Mouse (Mus musculus) neural tube, embryonic 11.5 days (tissue): ENCODE data around the gene Gm11492. TPM values are rescaled to one million over a fixed set of nuclear protein-coding genes. Genes with fewer than 3 reads are reported as not detected.

ENCODE experiments used
- ATAC-seq: fragments of 200-750 bp; cut with Nextera tagmentation; 2 replicates; pipeline ENCODE4 v1.8.0; 2017; ENCODE audit warnings: moderate number of reproducible peaks, mild to moderate bottlenecking, moderate TSS enrichment, moderate library complexity; ENCODE audit not compliant: insufficient read depth, low FRiP score, low TSS enrichment
- DNase-seq: peaks from one replicate; pipeline ENCODE4 v3.0.0-alpha.2; 2015; ENCODE audit warnings: low spot score
- H3K27ac ChIP-seq: fragments of 300-500 bp; sonication (generic); 2 replicates; pipeline ENCODE4 v1.5.1; 2014; ENCODE audit warnings: low read depth, mild to moderate bottlenecking, low read length
- H3K27me3 ChIP-seq: fragments of 300-500 bp; sonication (generic); 2 replicates; pipeline ENCODE4 v1.6.1; 2014; ENCODE audit warnings: mild to moderate bottlenecking, low read length, mixed read lengths; ENCODE audit not compliant: control insufficient read depth, insufficient read depth
- H3K36me3 ChIP-seq: fragments of 300-500 bp; sonication (generic); 2 replicates; pipeline ENCODE4 v1.6.1; 2014; ENCODE audit warnings: mild to moderate bottlenecking, low read length, moderate library complexity, mixed read lengths; ENCODE audit not compliant: control insufficient read depth, insufficient read depth
- H3K4me1 ChIP-seq: fragments of 300-500 bp; sonication (generic); 2 replicates; pipeline ENCODE4 v1.6.1; 2014; ENCODE audit warnings: low read length, mixed read lengths; ENCODE audit not compliant: control insufficient read depth, insufficient read depth
- H3K4me2 ChIP-seq: fragments of 300-500 bp; sonication (generic); 2 replicates; pipeline ENCODE4 v1.6.1; 2014; ENCODE audit warnings: low read depth, mild to moderate bottlenecking, moderate library complexity
- H3K4me3 ChIP-seq: fragments of 300-500 bp; sonication (generic); 2 replicates; pipeline ENCODE4 v1.5.1; 2014; ENCODE audit warnings: low read depth, low read length
- H3K9ac ChIP-seq: fragments of 300-500 bp; sonication (generic); 2 replicates; pipeline ENCODE4 v1.6.1; 2014; ENCODE audit warnings: mild to moderate bottlenecking, low read length
- H3K9me3 ChIP-seq: fragments of 300-500 bp; sonication (generic); 2 replicates; pipeline ENCODE4 v1.6.1; 2016; ENCODE audit warnings: low read length; ENCODE audit not compliant: control insufficient read depth
- WGBS: fragments of 180-500 bp; shearing (Covaris S2); extraction: QIAGEN DNeasy Blood & Tissue Kit; methylation state at CpG from one replicate; pipeline ENCODE4 v1.1.7; 2014; 5-methylcytosine and 5-hydroxymethylcytosine counted together
- polyA plus RNA-seq: library from polyadenylated mRNA; unstranded; fragments of >200 nt; fragmentation: Nextera tagmentation; extraction: Ambion mirVana; gene quantifications from 2 replicates; pipeline ENCODE4 v1.2.1, GENCODE M21; 2014

The Gm11492 gene
- polyA plus RNA-seq, 1 experiment from 2014 or later: not detected

- Histone ChIP-seq H3K36me3 (no peaks in the 10 kb centered on the region), H3K4me3 (no peak overlapping the region), H3K4me2 (no peak overlapping the region), H3K27me3 (no peaks in the 10 kb centered on the region), H3K9me3 (no peaks in the 10 kb centered on the region), H3K27ac (no peak overlapping the region), H3K4me1 (peaks cover 4% of the 10 kb centered on the region), H3K9ac (no peak overlapping the region)
- no peak for ATAC-seq
- WGBS: 79% methylated on average over 21 of the region's 21 CpGs
- no peak for DNase-seq
Measured at GRCm38 (mm10) chr11:87574520-87575180, 8.2 kb downstream of the Gm11492 start.

GRCm38 (mm10) chr11:87577601-87578248, 11.3 kb downstream of the Gm11492 start:
- Histone ChIP-seq H3K4me2 (peak overlapping the region; percentile 96), H3K27me3 (no peaks in the 10 kb centered on the region), H3K9ac (no peak overlapping the region; the same call in 1 of the 2 replicates), H3K27ac (no peak overlapping the region), H3K9me3 (no peaks in the 10 kb centered on the region), H3K4me3 (peak overlapping the region; percentile 51), H3K36me3 (no peaks in the 10 kb centered on the region), H3K4me1 (peaks cover 4% of the 10 kb centered on the region)
- DNase-seq (no peak), ATAC-seq (no peak)
- 20% methylated on average over 6 of the region's 6 CpGs for WGBS

DNA sequence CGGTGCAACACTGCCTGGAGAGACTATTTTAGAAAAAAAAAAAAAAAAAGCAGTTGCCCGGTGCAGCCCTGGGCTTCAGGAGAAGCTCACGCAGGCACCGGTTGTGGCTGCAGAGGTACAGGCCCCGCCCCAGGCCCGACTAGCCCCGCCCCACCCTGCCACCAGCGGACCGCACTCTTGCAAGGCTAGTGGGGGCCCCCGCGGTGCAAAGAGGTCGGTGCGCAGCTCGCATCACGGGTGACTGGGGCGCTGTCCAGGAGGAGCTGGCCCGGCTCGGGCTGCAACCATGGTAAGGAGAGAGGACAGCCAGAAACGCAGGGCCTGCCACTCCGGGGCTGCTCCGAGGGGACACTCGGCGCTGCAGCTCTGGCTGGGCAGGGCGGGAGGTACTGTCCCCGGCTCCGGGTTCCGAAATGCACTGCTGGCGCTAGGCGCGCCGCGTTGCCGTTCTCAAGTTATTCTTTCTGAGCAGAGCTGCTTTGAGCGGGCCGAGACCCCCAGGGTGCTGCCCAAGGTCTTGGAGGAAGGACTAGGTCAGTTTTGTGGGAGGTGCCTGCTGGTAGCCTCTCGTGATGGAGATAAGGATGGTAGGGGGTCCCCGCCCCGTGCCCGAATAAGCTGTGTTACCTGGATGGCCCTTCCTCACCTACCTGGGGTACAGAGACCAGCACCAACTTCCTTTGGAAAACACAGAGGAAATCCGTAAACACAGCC, 12.0 kb downstream of the Gm11492 start:
- ATAC-seq: peak; percentile 72
- peak; percentile 57 for DNase-seq
- peak overlapping the region; percentile 51 for H3K4me3 ChIP-seq
- H3K36me3 ChIP-seq: no peaks in the 10 kb centered on the region
- H3K4me1 ChIP-seq: peaks cover 4% of the 10 kb centered on the region
- no peaks in the 10 kb centered on the region for H3K27me3 ChIP-seq
- under 1% methylated on average over 40 of the region's 40 CpGs for WGBS
- peak overlapping the region; percentile 67 for H3K9ac ChIP-seq
- peak overlapping the region; percentile 96 for H3K4me2 ChIP-seq
- H3K9me3 ChIP-seq: no peaks in the 10 kb centered on the region
- H3K27ac ChIP-seq: no peak overlapping the region

DNA sequence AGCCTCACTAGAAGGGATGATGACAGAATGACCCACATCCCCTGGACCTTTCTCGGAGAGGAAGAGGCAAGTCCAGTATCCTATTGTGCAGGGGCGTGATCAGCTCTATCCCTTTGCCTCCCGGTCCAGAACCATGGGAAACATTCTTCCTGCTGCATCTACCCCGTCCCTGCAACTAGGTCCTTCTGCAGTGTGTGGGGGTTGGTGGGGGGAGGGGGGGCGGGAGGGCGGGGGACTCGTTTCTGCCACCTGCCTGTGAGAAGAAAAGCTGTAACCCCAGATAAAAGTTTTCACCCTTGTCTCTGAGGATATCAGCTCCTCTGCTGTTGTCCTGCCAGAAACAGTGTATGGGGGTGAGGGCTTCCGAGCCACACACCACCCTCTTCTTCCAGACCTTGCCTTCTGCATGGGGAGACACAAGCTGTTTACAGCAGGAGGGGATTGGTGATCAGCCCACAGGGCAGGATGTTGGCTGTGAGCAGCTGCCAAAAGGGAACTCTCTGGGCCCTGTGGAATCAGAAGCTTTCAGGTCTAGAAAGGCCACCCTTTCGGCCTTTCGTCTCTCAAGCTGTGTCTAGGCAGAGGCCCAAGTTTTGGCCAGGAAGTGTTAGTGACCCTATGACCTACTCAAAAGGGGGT, 12.6 kb downstream of the Gm11492 start:
- Histone ChIP-seq H3K4me1 (peaks cover 4% of the 10 kb centered on the region), H3K4me2 (peak overlapping the region; percentile 96), H3K27me3 (no peaks in the 10 kb centered on the region), H3K27ac (no peak overlapping the region), H3K9me3 (no peaks in the 10 kb centered on the region), H3K9ac (peak overlapping the region; percentile 67; the same call in 1 of the 2 replicates), H3K4me3 (peak overlapping the region; percentile 51), H3K36me3 (no peaks in the 10 kb centered on the region)
- 19% methylated on average over 10 of the region's 10 CpGs for WGBS
- ATAC-seq (no peak), DNase-seq (no peak)

DNA sequence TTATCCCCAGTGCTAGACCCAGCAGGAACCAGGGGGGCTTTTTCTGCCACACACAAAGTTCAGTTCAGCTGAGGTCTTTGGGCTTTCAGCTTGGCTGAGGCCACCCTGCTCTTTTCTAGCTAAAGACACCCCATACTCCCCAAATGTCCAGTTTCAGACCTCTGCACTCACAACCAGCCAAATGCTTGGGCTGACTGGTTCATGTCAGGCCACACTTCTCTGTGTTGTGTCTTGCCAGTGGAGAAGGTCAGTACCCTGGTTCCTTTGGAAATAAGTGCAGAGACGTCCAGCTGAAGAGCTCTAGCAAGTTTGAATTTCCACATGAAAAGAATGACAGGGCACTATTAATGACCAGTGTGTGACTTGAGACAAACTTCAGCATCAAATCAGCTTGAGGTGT, 13.3 kb downstream of the Gm11492 start:
- DNase-seq (no peak), ATAC-seq (no peak)
- Histone ChIP-seq H3K9ac (no peak overlapping the region), H3K27me3 (no peaks in the 10 kb centered on the region), H3K4me1 (peaks cover 4% of the 10 kb centered on the region), H3K27ac (no peak overlapping the region), H3K9me3 (no peaks in the 10 kb centered on the region), H3K36me3 (no peaks in the 10 kb centered on the region), H3K4me2 (no peak overlapping the region), H3K4me3 (no peak overlapping the region)
- 45% methylated on average over 1 of the region's 1 CpGs for WGBS

GRCm38 (mm10) chr11:87580543-87581085, 14.2 kb downstream of the Gm11492 start:
- H3K4me1 ChIP-seq: peaks cover 4% of the 10 kb centered on the region
- DNase-seq: no peak
- no peak for ATAC-seq
- H3K4me2 ChIP-seq: no peak overlapping the region
- no peaks in the 10 kb centered on the region for H3K36me3 ChIP-seq
- no peaks in the 10 kb centered on the region for H3K27me3 ChIP-seq
- H3K9me3 ChIP-seq: no peaks in the 10 kb centered on the region
- H3K4me3 ChIP-seq: no peak overlapping the region
- no peak overlapping the region for H3K27ac ChIP-seq
- WGBS: 52% methylated on average over 10 of the region's 10 CpGs
- H3K9ac ChIP-seq: no peak overlapping the region

DNA sequence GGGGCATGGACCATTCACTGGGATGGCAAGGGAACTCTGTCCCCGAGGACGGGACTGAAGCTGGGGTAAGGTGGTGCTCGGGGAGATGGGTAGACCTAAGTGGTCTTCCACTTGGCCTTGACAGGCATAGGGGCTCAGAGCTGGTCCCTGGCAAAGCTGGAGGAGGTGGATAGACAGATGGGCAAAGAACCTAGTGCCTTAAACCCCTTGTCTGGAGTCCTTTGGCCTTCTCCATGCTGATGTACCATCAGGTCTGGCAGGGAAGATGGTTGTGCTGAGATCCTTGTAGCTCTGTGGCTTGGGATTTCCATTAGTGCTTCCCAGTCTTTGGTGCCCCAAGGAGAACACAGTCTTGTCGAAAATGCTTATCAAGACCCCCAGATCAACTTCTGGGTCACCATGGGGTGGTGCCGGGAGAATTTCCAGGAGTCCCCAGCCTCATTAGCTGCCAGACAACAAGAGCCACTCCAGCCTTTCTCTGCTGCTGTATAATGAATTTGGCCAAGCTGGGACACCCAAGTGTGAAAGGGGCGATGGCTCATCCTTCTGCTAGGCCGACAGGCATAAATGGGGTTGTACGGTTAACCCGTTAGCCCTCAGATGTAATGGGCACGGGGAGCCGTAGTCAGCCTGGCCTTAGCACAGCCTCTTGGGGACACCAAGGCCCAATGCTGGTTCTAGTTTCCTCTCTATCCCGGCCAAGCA, 14.9 kb downstream of the Gm11492 start:
- H3K4me3 ChIP-seq: no peak overlapping the region
- no peak overlapping the region for H3K4me2 ChIP-seq
- no peak for DNase-seq
- peaks cover 4% of the 10 kb centered on the region for H3K4me1 ChIP-seq
- H3K9ac ChIP-seq: no peak overlapping the region
- H3K9me3 ChIP-seq: no peaks in the 10 kb centered on the region
- 89% methylated on average over 12 of the region's 12 CpGs for WGBS
- H3K27ac ChIP-seq: no peak overlapping the region
- H3K27me3 ChIP-seq: no peaks in the 10 kb centered on the region
- no peak for ATAC-seq
- H3K36me3 ChIP-seq: no peaks in the 10 kb centered on the region
